Mouse (Mus musculus) splenic B cell, adult 2 months (primary cell): Measurements from ENCODE around the gene Psmb2.

Experiments
- DNase-seq: peaks from one replicate; pipeline ENCODE4 v3.0.0-alpha.2; 2011; ENCODE audit warnings: low read depth, low spot score
- H3K27me3 ChIP-seq: 2 replicates; pipeline ENCODE4 v1.6.1; 2012; ENCODE audit warnings: mild to moderate bottlenecking, low read length, moderate library complexity, mixed read lengths; ENCODE audit not compliant: control insufficient read depth, poor library complexity, insufficient read depth, severe bottlenecking
- H3K36me3 ChIP-seq: 2 replicates; pipeline ENCODE4 v1.6.1; 2012; ENCODE audit warnings: mild to moderate bottlenecking, low read length, moderate library complexity, mixed read lengths; ENCODE audit not compliant: control insufficient read depth, poor library complexity, insufficient read depth, severe bottlenecking

Psmb2 gene

GRCm38 (mm10) chr4:126753268-126754230, 76.1 kb downstream of the Psmb2 start, which contains the start of the genes Ncdn and AU040320:
TSS of gene Ncdn (minus strand) at chr4:126753438.
TSS of gene AU040320 (plus strand) at chr4:126753544.
- H3K36me3 ChIP-seq: peaks cover 1% of the 10 kb centered on the region; the same call in 1 of the 2 replicates
- peak; percentile 97 for DNase-seq
- H3K27me3 ChIP-seq: no peaks in the 10 kb centered on the region

GRCm38 (mm10) chr4:126754231-126754611, 76.8 kb downstream of the Psmb2 start:
- no peak for DNase-seq
- peaks cover 2% of the 10 kb centered on the region; the same call in 1 of the 2 replicates for H3K36me3 ChIP-seq
- no peaks in the 10 kb centered on the region for H3K27me3 ChIP-seq

GRCm38 (mm10) chr4:126754736-126755374, 77.4 kb downstream of the Psmb2 start:
- H3K36me3 ChIP-seq: peaks cover 2% of the 10 kb centered on the region; the same call in 1 of the 2 replicates
- H3K27me3 ChIP-seq: no peaks in the 10 kb centered on the region
- DNase-seq: no peak

GRCm38 (mm10) chr4:126756766-126757165, 79.3 kb downstream of the Psmb2 start:
- DNase-seq: no peak
- Histone ChIP-seq H3K36me3 (peaks cover 3% of the 10 kb centered on the region; the same call in 1 of the 2 replicates), H3K27me3 (no peaks in the 10 kb centered on the region)

GRCm38 (mm10) chr4:126758299-126758698, 80.9 kb downstream of the Psmb2 start:
- Histone ChIP-seq H3K27me3 (no peaks in the 10 kb centered on the region), H3K36me3 (peaks cover 3% of the 10 kb centered on the region; the same call in 1 of the 2 replicates)
- no peak for DNase-seq
